Mouse (Mus musculus) T-helper 2 cell (primary cell): Measurements from ENCODE around the gene Igflr1.

ENCODE experiments used
- in situ Hi-C: fragments of 300-600 bp; cut with MboI, MseI; formaldehyde crosslinking; loops from one replicate; pipeline ENCODE4 v1.15.1; 2025; ENCODE audit warnings: high pct_unique_total_duplicates

Igflr1 gene

GRCm38 (mm10) chr7:30587842-30588667, 22.8 kb downstream of the Igflr1 start:
- in situ Hi-C loops, result no loop called here

GRCm38 (mm10) chr7:30588676-30589434, 23.6 kb downstream of the Igflr1 start, which contains the start of gene Kmt2b:
TSS of gene Kmt2b (minus strand) at chr7:30588726.
- in situ Hi-C loops, result no loop called here

- in situ Hi-C loops, result no loop called here
Measured at GRCm38 (mm10) chr7:30589435-30590301, 24.4 kb downstream of the Igflr1 start.

GRCm38 (mm10) chr7:30590927-30591604, 25.8 kb downstream of the Igflr1 start:
- in situ Hi-C loops, result no loop called here

GRCm38 (mm10) chr7:30591605-30591951, 26.4 kb downstream of the Igflr1 start:
- in situ Hi-C loops, result no loop called here

- in situ Hi-C loops, result no loop called here
Measured at GRCm38 (mm10) chr7:30592772-30593423, 27.7 kb downstream of the Igflr1 start.

- in situ Hi-C loops, result no loop called here
Measured at GRCm38 (mm10) chr7:30593579-30594509, 28.6 kb downstream of the Igflr1 start.

GRCm38 (mm10) chr7:30594510-30595024, 29.3 kb downstream of the Igflr1 start:
- in situ Hi-C loops, result no loop called here

- in situ Hi-C loops, result no loop called here
Measured at GRCm38 (mm10) chr7:30596093-30596492, 30.9 kb downstream of the Igflr1 start.

- in situ Hi-C loops, result no loop called here
Measured at GRCm38 (mm10) chr7:30596811-30597210, 31.6 kb downstream of the Igflr1 start.

GRCm38 (mm10) chr7:30598786-30599185, 33.6 kb downstream of the Igflr1 start, which contains the start of gene Zbtb32:
TSS of gene Zbtb32 (minus strand) at chr7:30598909.
- in situ Hi-C loops, result no loop called here

- in situ Hi-C loops, result no loop called here
Measured at GRCm38 (mm10) chr7:30599933-30600353, 34.7 kb downstream of the Igflr1 start.

GRCm38 (mm10) chr7:30600651-30601050, 35.4 kb downstream of the Igflr1 start:
- in situ Hi-C loops, result no loop called here

- in situ Hi-C loops, result no loop called here
Measured at GRCm38 (mm10) chr7:30602583-30602982, 37.4 kb downstream of the Igflr1 start.

GRCm38 (mm10) chr7:30604424-30604823, 39.2 kb downstream of the Igflr1 start:
- in situ Hi-C loops, result no loop called here

GRCm38 (mm10) chr7:30604944-30605343, 39.7 kb downstream of the Igflr1 start:
- in situ Hi-C loops, result no loop called here

- in situ Hi-C loops, result no loop called here
Measured at GRCm38 (mm10) chr7:30607706-30608309, 42.6 kb downstream of the Igflr1 start.

GRCm38 (mm10) chr7:30608476-30608875, 43.2 kb downstream of the Igflr1 start:
- in situ Hi-C loops, result no loop called here

- in situ Hi-C loops, result loop anchor here (5.0 kb wide), 1 partner anchor 118 kb away; the partner anchor contains the start of gene Prodh2
Measured at GRCm38 (mm10) chr7:30610043-30610442, 44.8 kb downstream of the Igflr1 start.
